Mouse (Mus musculus) myocyte (in vitro differentiated cells): ENCODE results near the gene Rbfox2. TPM values are rescaled to one million over a fixed set of nuclear protein-coding genes. Genes with fewer than 3 reads are reported as not detected.

Source experiments
- H3K27me3 ChIP-seq: one replicate; pipeline ENCODE4 v1.6.1; 2011; ENCODE audit not compliant: control insufficient read depth, insufficient read depth, insufficient read length
- H3K36me3 ChIP-seq: one replicate; pipeline ENCODE4 v1.6.1; 2011; ENCODE audit not compliant: control insufficient read depth, insufficient read depth
- H3K4me2 ChIP-seq: one replicate; pipeline ENCODE4 v1.6.1; 2011; ENCODE audit warnings: low read depth, control low read depth
- H3K4me3 ChIP-seq: one replicate; pipeline ENCODE4 v1.5.1; 2011; ENCODE audit warnings: mild to moderate bottlenecking, control low read depth, moderate library complexity
- H3K79me2 ChIP-seq: one replicate; pipeline ENCODE4 v1.6.1; 2011; ENCODE audit not compliant: control insufficient read depth, insufficient read depth
- H3ac ChIP-seq: one replicate; pipeline ENCODE4 v1.6.1; 2011; ENCODE audit not compliant: control insufficient read depth, insufficient read length
- CEBPB ChIP-seq: IDR thresholded peaks from 2 replicates; pipeline ENCODE4 v1.6.1; 2011; ENCODE audit warnings: mild to moderate bottlenecking, moderate library complexity; ENCODE audit not compliant: poor library complexity, insufficient read depth, severe bottlenecking
- E2F4 ChIP-seq: IDR thresholded peaks from one replicate; pipeline ENCODE4 v1.6.1; 2011; ENCODE audit warnings: mild to moderate bottlenecking, control low read depth, moderate library complexity; ENCODE audit not compliant: insufficient read depth
- MAX ChIP-seq: IDR thresholded peaks from one replicate; pipeline ENCODE4 v1.6.1; 2011; ENCODE audit warnings: low read depth, mild to moderate bottlenecking, control low read depth
- MYOD1 ChIP-seq, 3 experiments: IDR thresholded peaks; one replicate each; pipeline ENCODE4 v1.6.1; 2011; ENCODE audit warnings: control low read depth in 2 of 3, low read depth in 2 of 3, mild to moderate bottlenecking in 2 of 3, moderate library complexity in 1 of 3; ENCODE audit not compliant: insufficient read length in 2 of 3, control insufficient read depth in 1 of 3
- MYOG ChIP-seq, 3 experiments: IDR thresholded peaks; one replicate each; pipeline ENCODE4 v1.6.1; 2011; ENCODE audit warnings: control low read depth in 2 of 3, low read depth in 2 of 3, mild to moderate bottlenecking in 2 of 3; ENCODE audit not compliant: insufficient read length in 2 of 3, control insufficient read depth in 1 of 3, insufficient read depth in 1 of 3
- POLR2A ChIP-seq: IDR thresholded peaks from one replicate; pipeline ENCODE4 v1.6.1; 2011; ENCODE audit warnings: low read depth, mild to moderate bottlenecking, control low read depth, moderate library complexity; ENCODE audit not compliant: insufficient read length
- POLR2AphosphoS2 ChIP-seq: IDR thresholded peaks from one replicate; pipeline ENCODE4 v1.6.1; 2011; ENCODE audit warnings: low read depth, control low read depth; ENCODE audit not compliant: insufficient read length
- REST ChIP-seq: IDR thresholded peaks from one replicate; pipeline ENCODE4 v1.6.1; 2011; ENCODE audit warnings: mild to moderate bottlenecking, control low read depth, moderate library complexity; ENCODE audit not compliant: insufficient read depth, insufficient read length
- SRF ChIP-seq: IDR thresholded peaks from one replicate; pipeline ENCODE4 v1.6.1; 2011; ENCODE audit warnings: low read depth; ENCODE audit not compliant: control insufficient read depth, insufficient read length
- TCF12 ChIP-seq: IDR thresholded peaks from one replicate; pipeline ENCODE4 v1.6.1; 2011; ENCODE audit warnings: mild to moderate bottlenecking, control low read depth; ENCODE audit not compliant: poor library complexity, insufficient read depth, severe bottlenecking
- TCF3 ChIP-seq: IDR thresholded peaks from one replicate; pipeline ENCODE4 v1.6.1; 2011; ENCODE audit warnings: low read depth, control low read depth; ENCODE audit not compliant: insufficient read length
- USF1 ChIP-seq: IDR thresholded peaks from one replicate; pipeline ENCODE4 v1.6.1; 2011; ENCODE audit warnings: low read depth, mild to moderate bottlenecking, control low read depth, moderate library complexity
- polyA plus RNA-seq: library from polyadenylated mRNA; unstranded; fragments of >200 nt; fragmentation: generic; extraction: Trizol; gene quantifications from one replicate; pipeline ENCODE4 v1.2.1, GENCODE M21; 2012; ENCODE audit warnings: missing spikeins

Gene Rbfox2
- polyA plus RNA-seq, 1 experiment = 136 TPM

DNA sequence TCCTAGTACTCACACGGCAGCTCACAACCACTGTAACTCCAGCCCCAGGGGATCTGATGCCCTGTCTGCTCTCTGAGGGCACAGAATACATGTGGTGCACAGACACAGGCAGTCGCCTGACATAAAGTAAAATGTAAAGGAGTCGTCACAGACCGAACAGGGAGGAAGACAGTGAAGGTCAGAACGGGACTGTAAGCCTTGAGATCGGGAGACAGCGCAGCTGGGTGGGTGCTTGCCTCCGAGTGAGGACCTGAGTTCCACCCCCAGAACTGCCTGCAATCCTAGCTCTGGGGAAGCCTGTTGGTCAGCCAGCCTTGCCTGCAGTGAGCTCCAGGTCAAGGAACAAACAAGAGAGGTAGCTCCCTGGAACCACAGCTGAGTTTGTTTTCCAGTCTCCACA lies 177.7 kb downstream of the Rbfox2 start:
- Histone ChIP-seq H3ac (no peak overlapping the region), H3K79me2 (peaks cover 100% of the 10 kb centered on the region), H3K4me3 (no peak overlapping the region), H3K36me3 (peaks cover 96% of the 10 kb centered on the region), H3K27me3 (no peaks in the 10 kb centered on the region), H3K4me2 (no peak overlapping the region)
- TF ChIP-seq POLR2A = peak; percentile 55
- TF ChIP-seq E2F4 = no peak
- peak; percentile 81 for TF ChIP-seq POLR2AphosphoS2

DNA sequence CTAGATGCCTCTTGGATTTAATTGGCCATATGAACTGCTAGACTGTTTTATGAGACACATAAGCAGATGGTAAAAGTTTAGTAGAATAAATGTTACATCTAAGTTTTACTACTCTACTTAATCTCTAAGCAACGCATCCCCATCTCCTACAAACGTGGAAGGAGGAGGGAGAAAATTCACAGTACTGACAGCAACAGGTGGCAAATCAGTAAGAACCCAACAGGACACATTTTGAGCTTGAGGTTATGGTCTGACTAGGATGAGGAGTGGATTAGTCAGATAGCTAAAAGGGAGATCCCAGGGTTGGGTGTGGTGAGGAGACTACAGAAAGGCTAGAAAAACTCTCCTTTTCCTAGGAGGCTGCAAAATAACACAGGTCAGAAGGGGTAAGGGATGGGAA lies 179.1 kb downstream of the Rbfox2 start:
- Histone ChIP-seq H3K36me3 (peaks cover 92% of the 10 kb centered on the region), H3ac (no peak overlapping the region), H3K4me3 (no peak overlapping the region), H3K4me2 (peak overlapping the region; percentile 47), H3K27me3 (no peaks in the 10 kb centered on the region), H3K79me2 (peaks cover 100% of the 10 kb centered on the region)
- TF ChIP-seq POLR2A (no peak), CEBPB (no peak), TCF12 (peak; percentile 59), POLR2AphosphoS2 (no peak), MYOD1 (IDR thresholded peaks at IDR 0.05; ENCODE audit: control insufficient read depth in 1 of 3, insufficient read length in 2 of 3, low read depth in 2 of 3) (peak; percentile 96 to 99 (median 97)), MYOG (IDR thresholded peaks at IDR 0.05; ENCODE audit: control insufficient read depth in 1 of 3, insufficient read depth in 1 of 3, insufficient read length in 2 of 3, low read depth in 2 of 3) (peak in 1 of 3 experiments; percentile 28), USF1 (no peak), MAX (no peak), TCF3 (peak; percentile 23), SRF (no peak), E2F4 (no peak), REST (no peak)

DNA sequence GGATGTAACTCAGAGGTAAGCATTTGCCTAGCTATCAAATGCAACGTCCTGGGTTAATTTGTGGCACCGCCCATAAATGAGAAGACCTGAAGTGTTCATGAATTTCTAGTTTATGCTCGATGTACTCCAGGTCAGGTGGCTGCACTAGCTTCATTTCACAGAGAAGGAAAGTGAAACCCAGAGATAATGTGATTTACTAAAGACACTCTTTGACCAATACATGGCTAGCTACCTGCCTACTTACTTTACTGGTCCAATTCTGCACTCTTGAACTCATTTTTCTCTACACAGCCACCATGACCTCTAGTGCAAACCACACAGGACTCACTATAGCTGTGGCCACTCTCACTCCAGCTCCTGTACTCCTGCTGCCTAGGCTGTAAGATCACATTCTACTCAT lies 180.1 kb downstream of the Rbfox2 start:
- H3K79me2 ChIP-seq = peaks cover 100% of the 10 kb centered on the region
- peaks cover 86% of the 10 kb centered on the region for H3K36me3 ChIP-seq
- TF ChIP-seq POLR2A = peak; percentile 28
- peak; percentile 41 for TF ChIP-seq POLR2AphosphoS2
- no peak for TF ChIP-seq TCF12

DNA sequence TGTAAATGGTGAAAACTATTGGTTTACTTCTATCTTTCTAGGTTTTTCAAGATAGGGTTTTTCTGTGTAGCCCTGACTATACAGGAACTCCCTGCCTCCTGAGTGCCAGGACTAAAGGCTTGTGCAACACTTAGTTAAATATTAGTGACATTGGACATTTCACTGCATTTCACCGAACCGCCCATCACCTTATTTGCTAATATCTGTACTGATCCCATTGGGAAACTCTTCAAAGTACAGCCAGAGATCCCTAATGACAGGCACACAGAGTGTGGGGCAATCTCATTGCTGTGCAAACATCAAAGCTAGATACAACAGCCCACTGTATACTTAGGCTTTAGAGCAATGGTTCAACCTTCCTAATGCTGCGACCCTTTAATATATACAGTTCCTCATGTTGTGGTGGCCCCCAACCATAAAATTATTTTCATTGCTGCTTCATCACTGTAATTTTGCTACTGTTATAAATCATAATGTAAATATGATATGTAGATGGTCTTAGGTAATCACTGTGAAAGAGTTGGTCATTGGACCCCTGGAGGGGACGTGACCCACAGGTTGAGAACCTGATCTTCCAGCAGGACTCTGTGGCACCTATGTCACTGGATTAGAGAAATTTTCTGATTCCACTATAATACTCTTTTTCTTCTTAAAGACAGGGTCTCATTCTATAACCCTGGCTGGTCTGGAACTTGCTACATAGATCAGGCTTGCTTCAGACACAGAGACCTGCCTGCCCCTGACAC lies 182.3 kb downstream of the Rbfox2 start:
- no peak overlapping the region for H3K4me3 ChIP-seq
- H3K36me3 ChIP-seq = peaks cover 84% of the 10 kb centered on the region
- H3K27me3 ChIP-seq = no peaks in the 10 kb centered on the region
- no peak overlapping the region for H3ac ChIP-seq
- H3K79me2 ChIP-seq = peaks cover 100% of the 10 kb centered on the region
- H3K4me2 ChIP-seq = no peak overlapping the region
- TF ChIP-seq POLR2A = peak; percentile 9
- no peak for TF ChIP-seq TCF3

More for the DNA sequence above, 180.1 kb downstream of the Rbfox2 start:
- Histone ChIP-seq H3ac (no peak overlapping the region), H3K27me3 (no peaks in the 10 kb centered on the region), H3K4me2 (no peak overlapping the region), H3K4me3 (no peak overlapping the region)

DNA sequence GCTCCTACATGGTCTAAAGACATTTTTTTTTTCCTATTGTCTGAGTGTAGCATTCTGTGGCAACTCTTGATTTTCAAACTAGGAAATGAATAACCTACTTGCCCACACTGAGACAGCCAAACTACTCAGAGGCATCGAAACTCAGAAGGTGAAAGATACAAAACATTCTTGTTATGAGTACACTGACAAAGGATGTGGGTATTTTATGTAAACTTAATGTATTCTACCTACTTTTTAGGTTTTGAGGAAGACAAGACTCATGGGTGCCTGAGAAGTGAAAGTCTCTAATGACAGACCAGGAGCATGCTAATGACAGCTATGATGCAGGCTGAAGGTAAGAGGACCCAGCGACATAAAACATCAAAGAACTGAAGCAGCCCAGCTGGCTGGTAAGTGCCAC lies 184.0 kb downstream of the Rbfox2 start:
- Histone ChIP-seq H3K79me2 (peaks cover 100% of the 10 kb centered on the region), H3K27me3 (no peaks in the 10 kb centered on the region), H3K4me2 (no peak overlapping the region), H3ac (no peak overlapping the region), H3K4me3 (no peak overlapping the region), H3K36me3 (peaks cover 85% of the 10 kb centered on the region)
- TF ChIP-seq TCF3 = no peak
- TF ChIP-seq SRF = no peak

DNA sequence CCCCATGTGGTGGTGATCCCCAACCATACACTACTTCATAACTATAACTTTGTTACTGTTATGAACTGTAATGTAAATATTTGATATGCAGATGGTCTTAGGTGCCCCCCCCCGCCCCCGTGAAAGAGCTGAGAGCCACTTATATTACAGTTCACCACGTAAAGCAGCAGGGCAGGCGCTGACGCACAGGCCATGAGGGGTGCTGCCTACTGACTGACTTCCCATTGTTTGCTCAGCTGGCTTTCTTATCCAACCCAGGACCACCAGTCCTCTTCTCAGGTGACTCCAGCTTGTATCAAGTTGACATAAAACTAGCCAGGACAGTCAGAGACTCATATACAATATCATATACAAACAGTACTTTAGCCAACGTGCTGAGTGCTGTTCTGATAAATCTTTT lies 184.6 kb downstream of the Rbfox2 start:
- Histone ChIP-seq H3ac (no peak overlapping the region), H3K79me2 (peaks cover 100% of the 10 kb centered on the region), H3K4me3 (no peak overlapping the region), H3K27me3 (no peaks in the 10 kb centered on the region), H3K36me3 (peaks cover 86% of the 10 kb centered on the region), H3K4me2 (no peak overlapping the region)
- TF ChIP-seq POLR2A (peak; percentile 17), MAX (no peak), TCF3 (no peak), POLR2AphosphoS2 (peak; percentile 51), MYOD1 (IDR thresholded peaks at IDR 0.05; ENCODE audit: control insufficient read depth in 1 of 3, insufficient read length in 2 of 3, low read depth in 2 of 3) (no peak), CEBPB (no peak)
